Mouse (Mus musculus) liver, adult 2 months (tissue): ENCODE data around the gene Zfp777. TPM values are rescaled to one million over a fixed set of nuclear protein-coding genes. Genes with fewer than 3 reads are reported as not detected.
A peak's percentile ranks its signal among the peaks of the same experiment; 100 is the strongest.

ENCODE experiments used
- DNase-seq: peaks from one replicate; pipeline ENCODE4 v3.0.0-alpha.2; 2011; ENCODE audit warnings: low read depth, low spot score; ENCODE audit errors: extremely low read depth
- H3K27ac ChIP-seq: fragments of 200-500 bp; replicated peaks from 2 replicates; pipeline ENCODE4 v1.5.1; 2012; ENCODE audit warnings: low read depth, mild to moderate bottlenecking, control low read depth, inconsistent platforms, low read length; ENCODE audit not compliant: insufficient read depth
- H3K27me3 ChIP-seq: fragments of 200-500 bp; 2 replicates; pipeline ENCODE4 v1.6.1; 2012; ENCODE audit warnings: mild to moderate bottlenecking, moderate library complexity, low read length, inconsistent platforms; ENCODE audit not compliant: control insufficient read depth, insufficient read depth
- H3K36me3 ChIP-seq: fragments of 200-500 bp; 2 replicates; pipeline ENCODE4 v1.6.1; 2012; ENCODE audit warnings: low read length, inconsistent platforms; ENCODE audit not compliant: control insufficient read depth, insufficient read depth
- H3K4me1 ChIP-seq: fragments of 200-500 bp; 2 replicates; pipeline ENCODE4 v1.6.1; 2011; ENCODE audit warnings: low read length; ENCODE audit not compliant: control insufficient read depth, insufficient read depth
- H3K4me3 ChIP-seq: fragments of 200-500 bp; 2 replicates; pipeline ENCODE4 v1.5.1; 2011; ENCODE audit warnings: low read depth, mild to moderate bottlenecking, control low read depth, low read length, moderate library complexity; ENCODE audit not compliant: insufficient read depth
- H3K79me2 ChIP-seq: fragments of 200-500 bp; 2 replicates; pipeline ENCODE4 v1.6.1; 2012; ENCODE audit warnings: inconsistent platforms, mild to moderate bottlenecking, low read length, moderate library complexity; ENCODE audit not compliant: control insufficient read depth, insufficient read depth
- H3K9ac ChIP-seq: fragments of 200-500 bp; 2 replicates; pipeline ENCODE4 v1.6.1; 2012; ENCODE audit warnings: low read depth, mild to moderate bottlenecking, control low read depth, inconsistent platforms, low read length
- CTCF ChIP-seq: fragments of 200-500 bp; IDR thresholded peaks from 2 replicates; pipeline ENCODE4 v1.5.1; 2011; ENCODE audit warnings: low read depth, low read length, control low read depth
- POLR2A ChIP-seq: fragments of 200-500 bp; IDR thresholded peaks from 2 replicates; pipeline ENCODE4 v1.6.1; 2011; ENCODE audit warnings: low read length, control low read depth; ENCODE audit not compliant: insufficient read depth; ENCODE audit errors: extremely low read depth
- WGBS: fragments of 180-500 bp; shearing (Covaris S2); methylation state at CpG from one replicate; pipeline ENCODE4 v1.1.7; 2018; 5-methylcytosine and 5-hydroxymethylcytosine counted together
- polyA plus RNA-seq: library from polyadenylated mRNA; depleted of rRNA; stranded (reverse); fragments of >200 nt; gene quantifications from 2 replicates; pipeline ENCODE4 v1.2.3, GENCODE M21; 2012
- total RNA-seq: library from RNA; depleted of rRNA; stranded (reverse); fragments of >200 nt; gene quantifications from 2 replicates; pipeline ENCODE4 v1.2.3, GENCODE M21; 2014

Zfp777 gene
- total and polyA plus RNA-seq, 2 experiments = 3.3 to 5.7 TPM

DNA sequence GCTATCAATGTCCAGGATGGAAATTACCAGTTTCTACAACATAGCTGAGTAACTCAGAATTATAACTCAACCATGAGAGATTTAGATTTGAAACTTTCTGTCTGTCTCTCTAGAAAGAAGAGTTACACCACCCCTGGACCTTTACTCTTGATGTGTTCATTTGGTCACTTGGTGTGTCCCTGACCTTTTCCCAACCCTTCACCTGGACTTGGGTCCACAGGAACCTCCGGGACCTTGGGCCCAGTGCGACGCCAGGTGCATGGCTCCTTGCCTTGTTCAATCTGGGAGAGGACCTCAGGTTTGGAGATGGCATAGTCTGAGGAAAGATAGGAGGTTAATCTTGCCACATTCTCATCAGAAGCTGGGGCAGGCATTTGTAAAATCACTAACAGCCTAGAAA lies 33.2 kb upstream of the Zfp777 start:
- peaks cover 11% of the 10 kb centered on the region; the same call in 1 of the 2 replicates for H3K79me2 ChIP-seq
- peaks cover 61% of the 10 kb centered on the region for H3K36me3 ChIP-seq
- no peak overlapping the region for H3K4me3 ChIP-seq
- WGBS = 29% methylated on average over 3 of the region's 3 CpGs
- H3K27ac ChIP-seq = no peak overlapping the region
- no peak overlapping the region for H3K9ac ChIP-seq
- TF ChIP-seq POLR2A (no peak), CTCF (no peak)
- DNase-seq = peak; percentile 79
- no peaks in the 10 kb centered on the region for H3K27me3 ChIP-seq
- peaks cover 17% of the 10 kb centered on the region for H3K4me1 ChIP-seq

DNA sequence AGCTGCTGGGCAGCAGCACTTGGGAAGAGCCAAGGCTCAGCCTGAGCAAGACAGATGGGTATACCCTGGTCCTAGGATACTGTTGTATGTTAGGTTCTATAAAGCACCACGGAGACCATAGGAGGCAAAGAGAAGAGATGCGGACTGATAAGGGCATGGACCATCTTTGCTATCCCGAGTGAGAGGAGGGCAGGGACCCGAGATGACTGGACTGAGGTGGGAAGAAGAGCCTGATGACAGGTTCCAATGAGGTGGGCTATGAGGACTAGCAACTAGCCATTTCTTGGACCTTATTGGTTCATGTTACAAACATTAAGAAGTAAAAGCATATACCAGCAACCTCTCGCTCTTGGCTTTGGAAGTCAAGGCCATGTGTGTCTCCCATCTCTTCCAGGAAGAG lies 32.3 kb upstream of the Zfp777 start:
- Histone ChIP-seq H3K27ac (no peak overlapping the region), H3K4me1 (peaks cover 17% of the 10 kb centered on the region), H3K4me3 (no peak overlapping the region), H3K79me2 (peaks cover 11% of the 10 kb centered on the region; the same call in 1 of the 2 replicates), H3K36me3 (peaks cover 67% of the 10 kb centered on the region), H3K27me3 (no peaks in the 10 kb centered on the region), H3K9ac (no peak overlapping the region)
- DNase-seq = no peak
- TF ChIP-seq CTCF (no peak), POLR2A (no peak)
- 97% methylated on average over 5 of the region's 5 CpGs for WGBS

DNA sequence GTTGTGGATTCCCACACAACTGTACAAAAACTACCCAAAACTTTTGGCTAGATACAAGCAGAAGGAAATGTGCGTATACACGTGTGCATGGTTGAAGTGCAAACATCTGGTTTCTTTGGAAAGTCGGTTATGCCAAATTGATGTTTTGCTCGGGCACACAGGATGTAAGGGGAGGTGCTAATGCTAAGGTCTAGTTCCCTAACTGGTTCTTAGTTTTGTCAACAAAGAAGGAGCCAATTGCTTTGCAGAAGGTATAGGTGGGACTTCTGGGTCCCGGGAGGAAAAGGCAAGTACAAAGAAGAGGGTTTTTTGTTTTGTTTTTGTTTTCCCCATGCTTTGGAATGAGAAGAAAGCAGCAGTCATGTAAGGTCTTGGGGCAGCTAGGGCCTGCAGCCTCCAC lies 24.6 kb upstream of the Zfp777 start:
- Histone ChIP-seq H3K4me1 (no peaks in the 10 kb centered on the region), H3K27me3 (no peaks in the 10 kb centered on the region), H3K79me2 (no peaks in the 10 kb centered on the region; the same call in 1 of the 2 replicates), H3K4me3 (no peak overlapping the region), H3K27ac (no peak overlapping the region), H3K9ac (no peak overlapping the region), H3K36me3 (peaks cover 58% of the 10 kb centered on the region)
- no peak for TF ChIP-seq CTCF
- DNase-seq = no peak
- WGBS = 65% methylated on average over 5 of the region's 5 CpGs

- Histone ChIP-seq H3K79me2 (no peaks in the 10 kb centered on the region), H3K27me3 (no peaks in the 10 kb centered on the region), H3K9ac (no peak overlapping the region), H3K4me3 (no peak overlapping the region), H3K36me3 (peaks cover 61% of the 10 kb centered on the region), H3K4me1 (no peaks in the 10 kb centered on the region), H3K27ac (no peak overlapping the region)
- DNase-seq = no peak
- TF ChIP-seq POLR2A (no peak), CTCF (no peak)
- whole genome bisulfite sequencing = 95% methylated on average over 3 of the region's 3 CpGs
Measured at GRCm38 (mm10) chr6:48067492-48067891, 18.8 kb upstream of the Zfp777 start.

- no peak for DNase-seq
- H3K27ac ChIP-seq = no peak overlapping the region
- H3K4me1 ChIP-seq = no peaks in the 10 kb centered on the region
- no peak for TF ChIP-seq CTCF
- TF ChIP-seq POLR2A = no peak
- no peaks in the 10 kb centered on the region for H3K27me3 ChIP-seq
- 94% methylated on average over 6 of the region's 6 CpGs for WGBS
- H3K79me2 ChIP-seq = no peaks in the 10 kb centered on the region
- H3K36me3 ChIP-seq = peaks cover 57% of the 10 kb centered on the region
- H3K9ac ChIP-seq = no peak overlapping the region
- no peak overlapping the region for H3K4me3 ChIP-seq
Measured at GRCm38 (mm10) chr6:48065587-48066075, 16.9 kb upstream of the Zfp777 start.

DNA sequence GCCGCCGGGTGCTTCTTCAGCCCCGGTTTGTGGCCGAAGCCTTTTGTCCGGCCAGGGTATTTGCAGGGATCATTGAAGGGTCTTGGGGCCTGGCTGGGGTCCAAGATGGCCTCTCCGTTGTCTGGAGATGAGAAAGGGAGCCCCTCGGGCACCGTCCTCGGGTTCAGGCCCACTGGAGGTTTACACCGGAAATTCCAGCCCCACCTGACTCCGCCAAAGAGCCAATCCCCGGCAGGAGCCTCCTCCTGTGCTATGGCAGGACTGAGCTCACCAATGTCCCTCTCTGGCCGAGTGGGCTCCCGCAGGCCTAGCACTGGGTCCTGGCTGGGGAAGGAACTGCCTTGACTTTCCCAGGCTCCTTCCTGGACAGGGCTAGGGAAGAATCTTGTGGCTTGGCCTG lies 15.7 kb upstream of the Zfp777 start:
- Histone ChIP-seq H3K79me2 (no peaks in the 10 kb centered on the region), H3K4me1 (no peaks in the 10 kb centered on the region), H3K27ac (no peak overlapping the region), H3K9ac (no peak overlapping the region), H3K27me3 (no peaks in the 10 kb centered on the region), H3K36me3 (peaks cover 53% of the 10 kb centered on the region), H3K4me3 (no peak overlapping the region)
- 97% methylated on average over 14 of the region's 14 CpGs for WGBS
- TF ChIP-seq POLR2A (no peak), CTCF (no peak)
- no peak for DNase-seq
